Mouse (Mus musculus): ENCODE measurements around the gene Vmn1r203. TPM values are rescaled to one million over a fixed set of nuclear protein-coding genes. Genes with fewer than 3 reads are reported as not detected.

Gene Vmn1r203
- not detected in 2 replicates for polyA plus RNA-seq (2015; fragmentation: Nextera tagmentation; extraction: Ambion mirVana)

GRCm38 (mm10) chr13:22517814-22518213, at the start of gene Vmn1r203:
Gene Vmn1r203, plus strand, starts transcription at chr13:22518114.

GRCm38 (mm10) chr13:22471623-22472022, 46.3 kb upstream of the Vmn1r203 start, which contains the start of gene Vmn1r201:
Gene Vmn1r201, plus strand, starts transcription at chr13:22471923.

DNA sequence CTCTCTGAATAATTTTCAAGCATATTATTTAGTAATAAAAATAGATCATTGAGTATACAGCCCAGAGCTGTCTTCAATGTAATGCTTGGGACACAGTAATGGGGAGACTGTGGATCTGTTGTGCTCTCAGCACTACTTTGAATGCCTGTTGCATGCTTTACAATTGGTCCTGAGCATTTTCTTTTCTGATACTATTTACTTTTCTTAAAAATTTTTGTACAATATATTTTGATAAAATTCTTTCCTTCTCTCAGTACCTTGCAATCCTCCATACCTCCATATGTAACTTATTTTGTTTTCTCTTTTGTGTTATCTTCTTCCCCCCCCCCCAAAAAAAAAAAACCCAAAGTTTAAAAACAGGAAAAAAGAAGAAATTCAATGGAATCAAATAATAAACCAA, 12.6 kb upstream of the Vmn1r203 start, which contains the start of gene Vmn1r202:
Vmn1r202 (minus strand) TSS at position 101 of the 400 bp plus-strand sequence.

DNA sequence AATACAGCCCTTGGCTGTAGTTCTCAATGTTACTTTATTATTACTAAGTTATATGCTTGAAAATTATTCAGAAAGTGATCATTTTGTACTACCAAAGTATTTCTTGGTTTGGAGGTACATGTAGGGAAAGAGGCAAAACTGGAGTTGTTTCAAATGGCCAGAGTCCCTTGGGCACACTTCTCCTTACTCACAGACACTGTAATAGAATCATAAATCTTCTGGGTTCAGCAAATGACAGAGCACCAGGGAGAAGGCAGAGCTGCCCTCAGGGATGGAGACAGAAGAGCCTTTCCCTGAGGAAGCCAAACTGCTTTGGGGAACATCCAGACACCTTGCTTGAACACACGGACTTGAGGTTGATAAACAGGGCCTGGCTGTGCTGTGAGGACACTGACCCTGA, 35.0 kb downstream of the Vmn1r203 start, which contains the start of gene Vmn1r204:
Vmn1r204 (plus strand) TSS at position 301 of the 400 bp plus-strand sequence.

Other genes starting within 250 kb of the Vmn1r203 start
- not detected in 2 replicates for gene Vmn1r195, start 247.6 kb upstream of the Vmn1r203 start, polyA plus RNA-seq (2015; fragmentation: Nextera tagmentation; extraction: Ambion mirVana)
- not detected in 2 replicates for gene Vmn1r196, start 228.2 kb upstream of the Vmn1r203 start, polyA plus RNA-seq (2015; fragmentation: Nextera tagmentation; extraction: Ambion mirVana)
- not detected in 2 replicates for gene Vmn1r197, start 193.5 kb upstream of the Vmn1r203 start, polyA plus RNA-seq (2015; fragmentation: Nextera tagmentation; extraction: Ambion mirVana)
- not detected in 2 replicates for gene Vmn1r198, start 167.8 kb upstream of the Vmn1r203 start, polyA plus RNA-seq (2015; fragmentation: Nextera tagmentation; extraction: Ambion mirVana)
- not detected in 2 replicates for gene Vmn1r199, start 138.3 kb upstream of the Vmn1r203 start, polyA plus RNA-seq (2015; fragmentation: Nextera tagmentation; extraction: Ambion mirVana)
- gene Vmn1r200, start 127.7 kb upstream of the Vmn1r203 start, polyA plus RNA-seq (2015; fragmentation: Nextera tagmentation; extraction: Ambion mirVana), result not detected in 2 replicates
- not detected in 2 replicates for gene Vmn1r201, start 46.2 kb upstream of the Vmn1r203 start, polyA plus RNA-seq (2015; fragmentation: Nextera tagmentation; extraction: Ambion mirVana)
- gene Vmn1r202, start 12.7 kb upstream of the Vmn1r203 start, polyA plus RNA-seq (2015; fragmentation: Nextera tagmentation; extraction: Ambion mirVana), result not detected in 2 replicates
- gene Vmn1r204, start 35.1 kb downstream of the Vmn1r203 start, polyA plus RNA-seq (2015; fragmentation: Nextera tagmentation; extraction: Ambion mirVana), result not detected in 2 replicates
- gene Vmn1r205, start 74.9 kb downstream of the Vmn1r203 start, polyA plus RNA-seq (2015; fragmentation: Nextera tagmentation; extraction: Ambion mirVana), result not detected in 2 replicates
- gene Vmn1r206, start 106.1 kb downstream of the Vmn1r203 start, polyA plus RNA-seq (2015; fragmentation: Nextera tagmentation; extraction: Ambion mirVana), result not detected in 2 replicates
- gene Vmn1r207-ps, start 211.5 kb downstream of the Vmn1r203 start, polyA plus RNA-seq (2015; fragmentation: Nextera tagmentation; extraction: Ambion mirVana), result not detected in 2 replicates

Measured in adrenal gland, postnatal 0 days (tissue).